Mouse (Mus musculus): Measurements from ENCODE around the gene Gm20458. TPM values are rescaled to one million over a fixed set of nuclear protein-coding genes. Genes with fewer than 3 reads are reported as not detected.

Gm20458 gene
- polyA plus RNA-seq, 1 experiment from 2014 or later: 3.2 TPM

DNA sequence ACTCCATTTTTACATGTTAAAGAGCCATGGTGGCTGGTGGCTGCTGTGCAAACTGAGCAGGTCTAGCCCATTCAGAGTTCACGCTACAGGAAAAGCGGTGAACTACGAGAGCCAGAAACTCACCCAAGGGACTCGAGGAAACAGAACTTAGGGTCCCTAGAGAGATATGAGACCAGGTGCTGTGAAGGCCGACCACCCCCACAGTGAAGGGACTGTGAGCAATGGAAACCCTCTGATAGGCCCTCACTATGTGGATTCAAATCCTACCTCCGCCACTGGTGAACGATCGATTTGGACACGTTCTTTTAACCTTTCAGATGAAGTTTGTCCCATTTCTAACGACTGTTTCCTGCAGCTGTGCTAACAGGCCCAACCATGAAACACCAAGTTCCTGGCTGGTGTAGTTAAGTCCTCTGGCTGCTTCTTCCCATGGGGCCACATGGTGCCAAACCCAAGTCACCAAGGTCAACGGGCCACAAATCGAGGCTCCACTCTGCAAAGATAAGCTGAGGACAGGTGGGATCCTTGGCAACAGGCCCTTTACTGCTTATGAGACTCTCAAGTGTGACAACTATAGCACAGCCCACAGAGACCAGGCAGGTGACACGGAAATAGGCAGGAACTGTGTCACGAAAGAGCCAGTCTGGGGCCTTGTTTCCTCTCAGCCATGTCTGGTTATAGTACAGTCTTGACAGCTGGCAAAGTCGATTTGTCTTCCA is 37.9 kb upstream of the Gm20458 start:
- H3K27me3 ChIP-seq (ENCODE audit: control insufficient read depth, insufficient read depth, low read length): no peaks in the 10 kb centered on the region
- H3K4me1 ChIP-seq (replicated peaks; ENCODE audit: control insufficient read depth, insufficient read depth, low read length): no peaks in the 10 kb centered on the region
- no peaks in the 10 kb centered on the region for H3K9me3 ChIP-seq (ENCODE audit: control insufficient read depth, low read length)
- DNase-seq (ENCODE audit: low spot score) (no peak), ATAC-seq (replicated peaks; ENCODE audit: low FRiP score) (no peak)
- WGBS: 91% methylated on average over 15 of the region's 15 CpGs
- no peaks in the 10 kb centered on the region for H3K36me3 ChIP-seq (ENCODE audit: control insufficient read depth, insufficient read depth, low read length)
- no peak overlapping the region for H3K4me2 ChIP-seq (ENCODE audit: low read depth, low read length, severe bottlenecking)
- no peak overlapping the region for H3K9ac ChIP-seq (ENCODE audit: low read length)
- no peak overlapping the region for H3K27ac ChIP-seq (ENCODE audit: low read depth, low read length)
- no peak overlapping the region for H3K4me3 ChIP-seq (ENCODE audit: low read depth, low read length)

DNA sequence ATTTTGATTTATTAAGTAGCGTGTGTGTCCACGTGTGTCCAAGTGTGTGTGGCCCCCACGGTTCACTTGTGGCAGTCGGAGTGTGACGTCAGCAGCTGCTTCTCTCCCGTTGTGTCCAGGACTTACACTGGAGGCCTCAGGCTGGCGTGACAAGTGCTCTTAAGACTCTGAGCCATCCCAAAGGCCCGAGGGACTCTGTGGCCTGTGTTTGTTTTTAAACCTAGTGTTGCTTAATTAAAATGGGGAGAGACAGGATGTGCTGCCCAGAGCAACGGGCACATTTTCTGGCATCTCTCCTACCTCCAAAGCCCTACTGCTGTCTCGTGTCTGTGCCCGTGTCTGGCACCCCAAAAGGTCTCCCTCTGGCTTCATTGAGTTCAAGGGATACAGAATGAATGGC is 37.3 kb upstream of the Gm20458 start:
- no peak for DNase-seq (ENCODE audit: low spot score)
- Histone ChIP-seq H3K4me3 (ENCODE audit: low read depth, low read length) (no peak overlapping the region), H3K27me3 (ENCODE audit: control insufficient read depth, insufficient read depth, low read length) (no peaks in the 10 kb centered on the region), H3K4me1 (replicated peaks; ENCODE audit: control insufficient read depth, insufficient read depth, low read length) (no peaks in the 10 kb centered on the region), H3K9me3 (ENCODE audit: control insufficient read depth, low read length) (no peaks in the 10 kb centered on the region), H3K9ac (ENCODE audit: low read length) (no peak overlapping the region), H3K36me3 (ENCODE audit: control insufficient read depth, insufficient read depth, low read length) (no peaks in the 10 kb centered on the region), H3K4me2 (ENCODE audit: low read depth, low read length, severe bottlenecking) (no peak overlapping the region), H3K27ac (ENCODE audit: low read depth, low read length) (no peak overlapping the region)
- 90% methylated on average over 11 of the region's 11 CpGs for WGBS
- no peak for ATAC-seq (replicated peaks; ENCODE audit: low FRiP score)

DNA sequence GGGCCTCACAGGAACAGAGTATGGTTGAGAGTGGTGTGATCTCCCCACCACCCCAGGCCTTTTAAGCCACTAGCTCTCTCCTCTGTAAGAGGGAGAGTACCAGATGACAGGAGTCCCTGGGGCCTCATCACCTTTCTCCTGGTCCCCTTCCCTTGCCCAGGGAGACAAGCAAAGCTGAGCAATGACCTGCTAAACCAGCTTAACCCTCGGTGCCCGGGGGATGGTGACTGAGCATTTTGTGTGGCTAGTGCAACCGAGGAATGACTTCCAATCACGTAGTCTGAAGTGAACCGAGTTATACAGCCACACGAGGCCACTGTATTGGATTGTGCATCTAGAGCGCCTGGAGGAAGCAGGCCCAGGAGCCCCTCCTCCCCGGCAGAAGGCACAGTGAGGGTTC is 36.4 kb upstream of the Gm20458 start:
- no peak for ATAC-seq (replicated peaks; ENCODE audit: low FRiP score)
- WGBS: 88% methylated on average over 8 of the region's 8 CpGs
- H3K36me3 ChIP-seq (ENCODE audit: control insufficient read depth, insufficient read depth, low read length): no peaks in the 10 kb centered on the region
- H3K4me2 ChIP-seq (ENCODE audit: low read depth, low read length, severe bottlenecking): no peak overlapping the region
- no peak overlapping the region for H3K9ac ChIP-seq (ENCODE audit: low read length)
- H3K27me3 ChIP-seq (ENCODE audit: control insufficient read depth, insufficient read depth, low read length): no peaks in the 10 kb centered on the region
- H3K27ac ChIP-seq (ENCODE audit: low read depth, low read length): no peak overlapping the region
- no peak overlapping the region for H3K4me3 ChIP-seq (ENCODE audit: low read depth, low read length)
- DNase-seq (ENCODE audit: low spot score): no peak
- no peaks in the 10 kb centered on the region for H3K9me3 ChIP-seq (ENCODE audit: control insufficient read depth, low read length)
- 0 out of 2 replicates have a peak, but pooled peaks cover 4% of the 10 kb centered on the region for H3K4me1 ChIP-seq (replicated peaks; ENCODE audit: control insufficient read depth, insufficient read depth, low read length)

- 86% methylated on average over 5 of the region's 5 CpGs for WGBS
- ATAC-seq (replicated peaks; ENCODE audit: low FRiP score) (no peak), DNase-seq (ENCODE audit: low spot score) (no peak)
- Histone ChIP-seq H3K27ac (ENCODE audit: low read depth, low read length) (no peak overlapping the region), H3K36me3 (ENCODE audit: control insufficient read depth, insufficient read depth, low read length) (no peaks in the 10 kb centered on the region), H3K27me3 (ENCODE audit: control insufficient read depth, insufficient read depth, low read length) (no peaks in the 10 kb centered on the region), H3K4me1 (replicated peaks; ENCODE audit: control insufficient read depth, insufficient read depth, low read length) (0 out of 2 replicates have a peak, but pooled peaks cover 4% of the 10 kb centered on the region), H3K4me3 (ENCODE audit: low read depth, low read length) (no peak overlapping the region), H3K9me3 (ENCODE audit: control insufficient read depth, low read length) (no peaks in the 10 kb centered on the region), H3K9ac (ENCODE audit: low read length) (no peak overlapping the region), H3K4me2 (ENCODE audit: low read depth, low read length, severe bottlenecking) (no peak overlapping the region)
These were observed 35.4 kb upstream of the Gm20458 start for GRCm38 (mm10) chr2:164425401-164425800.

- no peaks in the 10 kb centered on the region for H3K27me3 ChIP-seq (ENCODE audit: control insufficient read depth, insufficient read depth, low read length)
- no peak overlapping the region for H3K4me3 ChIP-seq (ENCODE audit: low read depth, low read length)
- H3K9ac ChIP-seq (ENCODE audit: low read length): no peak overlapping the region
- no peak overlapping the region for H3K27ac ChIP-seq (ENCODE audit: low read depth, low read length)
- WGBS: 34% methylated on average over 12 of the region's 12 CpGs
- 0 out of 2 replicates have a peak, but pooled peaks cover 6% of the 10 kb centered on the region for H3K4me1 ChIP-seq (replicated peaks; ENCODE audit: control insufficient read depth, insufficient read depth, low read length)
- no peaks in the 10 kb centered on the region for H3K9me3 ChIP-seq (ENCODE audit: control insufficient read depth, low read length)
- DNase-seq (ENCODE audit: low spot score) (no peak), ATAC-seq (replicated peaks; ENCODE audit: low FRiP score) (no peak)
- H3K4me2 ChIP-seq (ENCODE audit: low read depth, low read length, severe bottlenecking): no peak overlapping the region
- no peaks in the 10 kb centered on the region for H3K36me3 ChIP-seq (ENCODE audit: control insufficient read depth, insufficient read depth, low read length)
These were observed 34.6 kb upstream of the Gm20458 start for GRCm38 (mm10) chr2:164426121-164426520.

DNA sequence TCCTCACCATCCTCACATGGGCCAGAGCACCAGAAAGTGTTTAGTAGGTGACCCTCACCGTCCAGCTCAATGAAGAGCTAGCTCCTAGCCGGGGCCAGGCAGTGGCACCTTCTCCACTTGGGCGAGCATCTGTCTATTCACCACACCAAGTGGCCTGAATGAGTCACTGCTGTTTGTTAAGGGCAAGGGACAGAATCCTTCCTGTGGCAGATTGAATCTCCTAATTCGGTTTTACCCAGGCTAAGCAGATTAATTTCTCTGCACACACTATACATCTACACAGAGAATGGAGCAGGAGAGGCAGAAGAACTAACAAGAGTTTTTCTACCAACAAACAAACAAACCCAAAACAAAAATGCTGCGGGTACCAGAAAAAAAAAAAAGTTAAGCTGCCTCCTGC is 33.8 kb upstream of the Gm20458 start:
- Histone ChIP-seq H3K4me2 (ENCODE audit: low read depth, low read length, severe bottlenecking) (no peak overlapping the region), H3K9ac (ENCODE audit: low read length) (no peak overlapping the region), H3K4me1 (replicated peaks; ENCODE audit: control insufficient read depth, insufficient read depth, low read length) (0 out of 2 replicates have a peak, but pooled peaks cover 7% of the 10 kb centered on the region), H3K27me3 (ENCODE audit: control insufficient read depth, insufficient read depth, low read length) (no peaks in the 10 kb centered on the region), H3K4me3 (ENCODE audit: low read depth, low read length) (no peak overlapping the region), H3K27ac (ENCODE audit: low read depth, low read length) (no peak overlapping the region), H3K36me3 (ENCODE audit: control insufficient read depth, insufficient read depth, low read length) (no peaks in the 10 kb centered on the region), H3K9me3 (ENCODE audit: control insufficient read depth, low read length) (no peaks in the 10 kb centered on the region)
- 90% methylated on average over 5 of the region's 5 CpGs for WGBS
- DNase-seq (ENCODE audit: low spot score) (no peak), ATAC-seq (replicated peaks; ENCODE audit: low FRiP score) (no peak)

DNA sequence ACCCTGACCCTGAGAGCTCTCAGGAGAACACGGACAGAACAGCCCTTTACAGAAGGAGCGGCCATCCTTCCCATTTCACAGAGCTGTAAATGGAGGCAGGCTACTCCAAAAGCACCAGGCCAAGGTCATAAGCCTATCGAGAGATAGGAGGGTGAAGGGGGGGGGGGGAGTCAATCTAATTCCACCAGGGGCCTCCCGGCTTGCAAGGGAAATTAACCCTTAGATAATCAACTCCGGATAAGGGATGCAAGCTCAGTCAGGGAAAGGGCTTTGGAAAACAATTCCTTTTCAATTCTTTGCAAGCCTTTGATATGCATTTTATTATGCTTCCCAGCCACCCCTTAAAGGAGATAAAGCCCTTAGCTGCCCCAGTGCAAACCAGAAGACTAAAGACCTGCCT is 32.3 kb upstream of the Gm20458 start:
- DNase-seq (ENCODE audit: low spot score) (no peak), ATAC-seq (replicated peaks; ENCODE audit: low FRiP score) (no peak)
- 48% methylated on average over 5 of the region's 5 CpGs for WGBS
- Histone ChIP-seq H3K4me1 (replicated peaks; ENCODE audit: control insufficient read depth, insufficient read depth, low read length) (0 out of 2 replicates have a peak, but pooled peaks cover 7% of the 10 kb centered on the region), H3K27ac (ENCODE audit: low read depth, low read length) (no peak overlapping the region), H3K27me3 (ENCODE audit: control insufficient read depth, insufficient read depth, low read length) (no peaks in the 10 kb centered on the region), H3K36me3 (ENCODE audit: control insufficient read depth, insufficient read depth, low read length) (no peaks in the 10 kb centered on the region), H3K4me3 (ENCODE audit: low read depth, low read length) (no peak overlapping the region), H3K9ac (ENCODE audit: low read length) (no peak overlapping the region), H3K4me2 (ENCODE audit: low read depth, low read length, severe bottlenecking) (no peak overlapping the region), H3K9me3 (ENCODE audit: control insufficient read depth, low read length) (no peaks in the 10 kb centered on the region)

DNA sequence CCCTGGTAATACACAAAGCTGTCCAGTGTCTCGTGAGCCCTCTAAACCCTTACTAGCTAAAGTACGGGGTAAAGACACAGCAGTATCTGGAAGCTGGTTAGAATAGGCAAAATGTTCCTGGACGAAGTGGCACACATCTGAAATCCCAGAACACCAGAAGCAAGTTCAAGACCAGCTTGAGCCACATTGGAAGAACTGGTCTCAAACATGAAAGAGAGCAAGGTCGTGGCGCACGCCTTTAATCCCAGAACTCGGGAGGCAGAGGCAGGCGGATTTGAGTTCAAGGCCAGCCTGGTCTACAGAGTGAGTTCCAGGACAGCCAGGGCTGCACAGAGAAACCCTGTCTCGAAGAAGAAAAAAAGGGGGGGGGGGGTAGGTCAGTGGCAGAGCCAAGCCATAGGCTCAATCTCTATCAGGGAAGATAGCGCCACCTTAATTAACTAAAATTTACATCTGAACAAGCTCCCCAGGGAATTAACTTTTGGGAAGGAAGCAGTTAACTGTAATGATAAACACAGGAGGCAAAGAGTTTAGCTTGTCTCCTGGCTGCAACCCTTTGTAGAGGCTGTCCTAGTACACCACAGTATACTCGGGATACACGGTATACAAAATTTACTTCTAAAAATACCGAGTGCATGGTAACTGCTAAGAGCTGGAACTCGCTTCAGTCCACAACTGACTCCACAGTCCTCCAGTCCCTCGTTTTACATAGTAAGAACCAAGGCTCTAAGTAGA is 30.7 kb upstream of the Gm20458 start:
- DNase-seq (ENCODE audit: low spot score): no peak
- no peaks in the 10 kb centered on the region for H3K27me3 ChIP-seq (ENCODE audit: control insufficient read depth, insufficient read depth, low read length)
- WGBS: 44% methylated on average over 15 of the region's 15 CpGs
- H3K4me2 ChIP-seq (ENCODE audit: low read depth, low read length, severe bottlenecking): no peak overlapping the region
- 0 out of 2 replicates have a peak, but pooled peaks cover 7% of the 10 kb centered on the region for H3K4me1 ChIP-seq (replicated peaks; ENCODE audit: control insufficient read depth, insufficient read depth, low read length)
- no peak overlapping the region for H3K9ac ChIP-seq (ENCODE audit: low read length)
- ATAC-seq (replicated peaks; ENCODE audit: low FRiP score): no peak
- no peaks in the 10 kb centered on the region for H3K36me3 ChIP-seq (ENCODE audit: control insufficient read depth, insufficient read depth, low read length)
- no peak overlapping the region for H3K4me3 ChIP-seq (ENCODE audit: low read depth, low read length)
- no peaks in the 10 kb centered on the region for H3K9me3 ChIP-seq (ENCODE audit: control insufficient read depth, low read length)
- no peak overlapping the region for H3K27ac ChIP-seq (ENCODE audit: low read depth, low read length)

Measured in forebrain, embryonic 11.5 days (tissue).